Mouse (Mus musculus) lung, postnatal 25 days (tissue): ENCODE results near the gene Dnajc12.
"Not testable (repeated sequence)": the region's sequence is repeated elsewhere in the genome, so short reads cannot be mapped to it uniquely, and the experiment has no call there.

Experiments used
- DNase-seq: peaks from one replicate; pipeline ENCODE4 v3.0.0; 2022; ENCODE audit warnings: low spot score

Dnajc12 gene

DNA sequence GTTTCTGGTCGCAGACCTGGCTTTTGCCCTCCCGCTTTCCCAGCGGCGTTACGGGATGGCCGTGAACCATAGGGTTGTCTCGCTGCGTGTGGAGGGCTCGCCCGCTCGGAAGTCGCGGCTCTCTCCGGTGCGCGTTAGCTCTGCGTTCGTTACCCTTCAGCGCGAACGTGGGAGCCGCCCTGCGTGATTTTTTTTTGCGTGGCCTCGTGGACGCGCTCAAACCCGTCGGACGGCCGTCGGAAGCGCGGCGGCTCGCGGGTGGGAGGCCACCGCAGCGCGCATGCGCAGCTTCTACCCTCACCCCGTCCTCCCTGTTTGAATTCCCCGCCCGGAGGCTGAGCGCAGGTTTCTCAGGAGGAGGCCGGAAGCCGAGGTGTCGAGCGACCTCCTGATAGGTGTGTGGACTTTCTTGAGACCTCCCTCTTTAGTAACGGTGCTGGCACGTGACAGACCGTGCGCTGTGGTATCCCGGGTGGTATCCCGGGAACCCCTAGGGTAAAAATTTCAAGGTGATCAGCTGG lies 47.6 kb downstream of the Dnajc12 start, which contains the start of gene Ctnna3:
Ctnna3 (plus strand) TSS at position 314 of the 521 bp plus-strand sequence.
- peak; percentile 91 for DNase-seq

DNA sequence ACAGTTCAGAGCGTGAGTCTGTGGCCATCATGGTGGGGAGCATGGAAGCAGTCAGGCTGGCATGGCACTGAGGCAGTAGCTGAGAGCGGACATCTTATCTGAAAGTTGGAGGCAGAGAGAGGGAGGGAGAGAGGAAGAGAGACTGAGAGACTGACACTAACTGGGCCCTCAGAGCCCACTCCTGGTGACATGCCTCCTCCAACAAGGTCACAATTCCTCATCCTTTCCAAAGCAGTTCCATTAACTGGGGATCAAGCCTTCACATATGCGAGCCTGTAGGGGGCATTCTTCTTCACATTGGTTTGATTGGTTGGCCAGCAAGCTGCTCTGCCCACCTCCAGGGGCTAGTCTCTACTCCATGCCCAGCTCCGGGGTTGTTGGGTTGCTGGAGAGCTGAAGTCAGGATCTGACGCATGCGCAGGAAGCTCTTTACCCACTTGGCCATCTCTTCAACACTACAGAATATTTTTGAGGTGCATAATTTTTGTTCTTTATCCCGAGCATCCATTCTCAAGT lies 49.0 kb downstream of the Dnajc12 start:
- DNase-seq = no peak

GRCm38 (mm10) chr10:63432099-63432498 lies 49.9 kb downstream of the Dnajc12 start:
- DNase-seq = no peak

- no peak for DNase-seq
Observed at GRCm38 (mm10) chr10:63432887-63433286, 50.6 kb downstream of the Dnajc12 start.

DNA sequence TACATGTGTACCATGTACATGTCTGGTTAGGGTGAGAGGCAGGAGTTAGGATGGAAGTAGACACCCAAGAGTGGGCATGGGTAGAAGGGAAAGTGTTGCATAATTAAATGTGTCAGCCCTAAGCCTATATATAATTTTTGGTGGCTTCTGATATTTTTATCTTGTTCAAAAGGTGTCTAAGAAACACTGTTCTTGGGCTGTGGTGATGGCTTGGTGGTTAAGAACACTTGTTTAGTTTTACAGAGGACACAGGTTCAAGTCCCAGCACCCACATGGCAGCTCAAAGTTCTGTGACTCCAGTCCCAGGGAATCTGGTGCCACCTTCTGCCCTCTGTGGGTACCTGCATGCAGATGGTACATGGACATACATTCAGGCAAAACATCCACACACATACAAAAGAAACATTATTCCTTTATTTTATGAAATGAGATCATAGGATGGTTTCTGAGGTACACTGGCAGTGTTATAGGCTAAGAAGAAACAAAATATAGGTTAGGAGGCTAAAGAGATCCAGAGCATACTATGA lies 56.6 kb downstream of the Dnajc12 start:
- DNase-seq = no peak

DNA sequence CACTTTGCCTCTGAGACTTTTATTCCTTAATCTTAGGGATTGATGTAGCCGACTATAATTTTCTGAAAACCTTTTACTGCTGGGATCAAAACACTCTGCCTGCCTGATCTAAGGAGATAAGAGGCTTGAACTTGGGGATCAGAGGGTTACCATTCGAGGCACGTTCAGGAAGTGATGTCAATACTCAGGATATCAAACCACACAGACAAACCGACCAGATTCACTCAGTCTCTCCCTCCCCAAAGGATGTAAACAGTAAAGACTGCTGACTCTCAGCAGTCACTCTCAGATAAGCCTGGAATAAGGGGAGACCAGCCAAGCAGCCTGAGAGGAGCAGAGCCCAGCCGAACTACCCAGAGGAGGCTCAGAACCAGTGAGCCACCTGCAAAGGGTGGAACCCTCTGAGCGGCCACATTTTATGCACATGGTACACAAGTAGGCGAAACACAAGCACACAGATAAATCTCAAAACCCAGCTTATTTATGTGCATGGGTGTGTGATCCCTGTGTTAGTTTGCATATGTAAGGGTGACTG lies 57.5 kb downstream of the Dnajc12 start:
- DNase-seq = no peak

DNA sequence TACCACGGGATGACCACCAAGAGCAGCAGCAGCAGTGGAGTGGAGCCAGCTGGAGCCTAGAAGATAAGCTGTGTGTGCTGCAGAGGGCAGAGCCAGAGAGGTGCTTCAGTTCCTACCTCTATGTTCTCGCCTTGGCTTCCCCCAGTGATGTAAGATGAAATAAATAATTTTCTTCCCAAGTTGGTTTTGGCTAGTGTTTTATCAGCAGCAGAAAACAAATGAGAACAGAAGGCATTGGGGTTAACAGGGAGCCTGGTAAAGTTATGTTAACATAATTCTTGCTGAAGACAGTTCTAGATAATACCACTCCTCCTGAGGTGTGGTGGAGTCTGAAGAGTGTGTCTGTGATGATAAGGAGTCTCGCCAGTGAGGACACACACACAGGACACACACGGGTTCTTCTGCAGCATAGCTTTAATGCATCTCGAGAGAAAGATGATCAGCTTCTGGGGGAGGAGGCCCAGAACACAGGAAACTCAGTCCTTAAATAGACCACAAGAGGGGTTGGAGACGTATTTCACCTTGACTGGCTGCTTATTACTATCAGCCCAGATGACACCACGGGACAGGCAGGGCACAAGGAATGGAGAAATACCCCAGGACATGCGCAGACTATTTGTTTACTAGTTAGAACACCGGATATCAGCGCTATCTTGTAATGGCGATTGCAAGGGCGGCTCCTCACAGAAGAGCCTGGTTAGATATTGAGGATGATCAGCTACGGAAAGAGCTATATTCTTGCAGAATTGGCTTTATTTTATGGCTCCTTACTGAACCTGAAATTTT lies 62.6 kb downstream of the Dnajc12 start:
- DNase-seq = not testable (repeated sequence)

- no peak for DNase-seq
Observed at GRCm38 (mm10) chr10:63453926-63454325, 71.7 kb downstream of the Dnajc12 start.

DNA sequence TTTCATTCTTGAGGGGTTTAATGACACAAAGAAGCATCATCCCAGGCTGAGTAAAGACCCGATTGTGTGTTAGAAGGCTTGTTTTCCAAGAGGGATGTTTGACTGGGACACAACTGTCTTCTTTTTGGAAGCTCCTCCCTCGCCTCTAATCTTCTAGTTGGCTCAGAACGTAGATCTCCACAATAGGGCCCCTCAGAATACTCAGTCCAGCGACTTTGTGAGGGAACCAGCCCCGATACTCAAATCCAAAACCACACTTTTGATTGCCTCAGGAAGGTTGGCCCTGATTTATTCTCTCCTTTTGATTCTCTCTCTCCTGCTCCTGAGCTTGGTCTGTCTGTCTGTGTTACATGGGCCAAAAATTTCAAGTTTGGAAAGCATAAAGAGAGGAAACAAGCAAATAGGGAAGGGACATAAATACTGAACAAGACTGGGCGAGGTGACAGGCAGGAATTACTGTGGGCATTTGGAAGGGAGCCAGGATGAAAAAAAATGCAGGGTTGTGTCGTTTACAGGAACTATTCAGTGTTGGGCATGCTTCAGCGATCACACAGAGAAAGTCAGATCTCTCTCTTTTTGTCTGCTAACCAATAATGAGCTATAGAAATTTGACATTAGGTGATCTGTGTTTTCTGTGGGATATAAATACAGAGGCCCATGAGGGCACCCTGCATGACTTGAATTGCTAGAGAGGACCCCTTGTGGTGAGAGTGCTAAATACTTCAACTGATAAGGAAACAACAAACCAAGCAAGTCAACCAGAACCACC lies 73.1 kb downstream of the Dnajc12 start:
- no peak for DNase-seq

GRCm38 (mm10) chr10:63457292-63458128 lies 75.3 kb downstream of the Dnajc12 start:
- DNase-seq = no peak
